Mouse (Mus musculus) C2C12 (cell line): ENCODE results near the gene Faap100.

Experiments
- CEBPB ChIP-seq: IDR thresholded peaks from one replicate; pipeline ENCODE4 v1.6.1; 2011; ENCODE audit warnings: low read depth, mild to moderate bottlenecking, control low read depth, moderate library complexity
- CTCF ChIP-seq: IDR thresholded peaks from one replicate; pipeline ENCODE4 v1.5.1; 2011; ENCODE audit not compliant: control insufficient read depth, insufficient read depth, insufficient read length
- FOSL1 ChIP-seq: IDR thresholded peaks from one replicate; pipeline ENCODE4 v1.8.0; 2011; ENCODE audit warnings: mild to moderate bottlenecking, low read length; ENCODE audit not compliant: poor library complexity, insufficient read depth, severe bottlenecking
- MAX ChIP-seq: IDR thresholded peaks from one replicate; pipeline ENCODE4 v1.6.1; 2011; ENCODE audit warnings: mild to moderate bottlenecking, control low read depth
- MYOG ChIP-seq: IDR thresholded peaks from one replicate; pipeline ENCODE4 v1.6.1; 2011; ENCODE audit not compliant: control insufficient read depth, insufficient read length; ENCODE audit errors: extremely low read depth
- USF1 ChIP-seq: IDR thresholded peaks from one replicate; pipeline ENCODE4 v1.6.1; 2011; ENCODE audit warnings: low read depth, mild to moderate bottlenecking, control low read depth, moderate library complexity

DNA sequence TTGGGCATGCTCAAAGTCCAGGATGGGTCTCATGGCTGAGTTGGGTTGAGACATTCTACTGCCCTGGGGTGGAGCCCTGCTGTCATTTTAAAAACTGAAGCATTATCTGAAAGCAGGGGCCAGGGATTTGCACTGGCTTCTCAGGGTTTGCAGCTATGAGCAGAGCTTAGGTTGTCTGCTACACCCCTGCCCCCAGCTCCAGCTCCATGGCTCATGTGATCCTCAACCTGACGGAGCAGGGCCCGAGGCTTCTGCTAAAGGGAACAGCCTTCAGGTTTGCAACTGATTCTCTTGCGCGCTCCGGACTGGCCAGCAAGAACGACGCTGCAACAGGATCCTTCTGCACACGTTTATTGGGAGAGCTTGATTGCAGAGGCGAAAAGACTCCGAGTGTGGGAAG, 58.4 kb downstream of the Faap100 start:
- TF ChIP-seq CTCF (no peak), MAX (no peak), CEBPB (no peak), USF1 (no peak), FOSL1 (no peak), MYOG (no peak)
